Mouse (Mus musculus) spleen, adult 2 months (tissue): ENCODE results near the gene Cxcr1. TPM values are rescaled to one million over a fixed set of nuclear protein-coding genes. Genes with fewer than 3 reads are reported as not detected.

Source experiments
- DNase-seq, 2 experiments: peaks; one replicate each; pipeline versions ENCODE4 v3.0.0 to v3.0.0-alpha.2; 2012 to 2021; ENCODE audit warnings: low spot score in 2 of 2, low read depth in 1 of 2
- H3K27ac ChIP-seq: fragments of 200-500 bp; 2 replicates; pipeline ENCODE4 v1.5.1; 2012; ENCODE audit warnings: low read length, inconsistent platforms; ENCODE audit not compliant: insufficient read depth
- H3K27me3 ChIP-seq: fragments of 200-500 bp; 2 replicates; pipeline ENCODE4 v1.6.1; 2012; ENCODE audit warnings: mild to moderate bottlenecking, moderate library complexity, low read length, inconsistent platforms; ENCODE audit not compliant: control insufficient read depth, insufficient read depth
- H3K36me3 ChIP-seq: fragments of 200-500 bp; 2 replicates; pipeline ENCODE4 v1.6.1; 2012; ENCODE audit warnings: mild to moderate bottlenecking, low read length, inconsistent platforms; ENCODE audit not compliant: control insufficient read depth, insufficient read depth
- H3K4me1 ChIP-seq: fragments of 200-500 bp; 2 replicates; pipeline ENCODE4 v1.6.1; 2011; ENCODE audit warnings: inconsistent platforms; ENCODE audit not compliant: control insufficient read depth, insufficient read depth, insufficient read length
- H3K4me3 ChIP-seq: fragments of 200-500 bp; 2 replicates; pipeline ENCODE4 v1.5.1; 2011; ENCODE audit warnings: mild to moderate bottlenecking, inconsistent platforms; ENCODE audit not compliant: insufficient read depth, insufficient read length; ENCODE audit errors: extremely low read depth
- CTCF ChIP-seq: fragments of 200-500 bp; IDR thresholded peaks from 2 replicates; pipeline ENCODE4 v1.5.1; 2011; ENCODE audit warnings: mild to moderate bottlenecking, inconsistent platforms; ENCODE audit not compliant: insufficient read depth, insufficient read length, insufficient replicate concordance; ENCODE audit errors: extremely low read depth
- POLR2A ChIP-seq: fragments of 200-500 bp; IDR thresholded peaks from 2 replicates; pipeline ENCODE4 v1.6.1; 2011; ENCODE audit warnings: low read depth, low read length, inconsistent platforms
- WGBS: fragments of 180-500 bp; shearing (Covaris S2); methylation state at CpG from one replicate; pipeline ENCODE4 v1.1.7; 2018; 5-methylcytosine and 5-hydroxymethylcytosine counted together
- polyA plus RNA-seq: library from polyadenylated mRNA; depleted of rRNA; stranded (reverse); fragments of >200 nt; gene quantifications from 2 replicates; pipeline ENCODE4 v1.2.3, GENCODE M21; 2012

Cxcr1 gene
- polyA plus RNA-seq, 1 experiment = 0.27 TPM

GRCm38 (mm10) chr1:74197726-74198470, 3.5 kb upstream of the Cxcr1 start:
- no peak for TF ChIP-seq POLR2A
- no peak for TF ChIP-seq CTCF
- no peaks in the 10 kb centered on the region for H3K36me3 ChIP-seq
- 80% methylated on average over 12 of the region's 12 CpGs for WGBS

GRCm38 (mm10) chr1:74196621-74197419, 2.4 kb upstream of the Cxcr1 start:
- no peaks in the 10 kb centered on the region for H3K27me3 ChIP-seq
- no peaks in the 10 kb centered on the region; the same call in 1 of the 2 replicates for H3K4me1 ChIP-seq
- TF ChIP-seq POLR2A (no peak), CTCF (no peak)
- WGBS = 84% methylated on average over 17 of the region's 17 CpGs
- DNase-seq = no peak
- H3K27ac ChIP-seq = no peak overlapping the region
- no peaks in the 10 kb centered on the region for H3K36me3 ChIP-seq
- no peak overlapping the region for H3K4me3 ChIP-seq

More at GRCm38 (mm10) chr1:74197726-74198470, 3.5 kb upstream of the Cxcr1 start:
- no peak overlapping the region for H3K27ac ChIP-seq
- no peak overlapping the region for H3K4me3 ChIP-seq
- DNase-seq = no peak
- no peaks in the 10 kb centered on the region for H3K27me3 ChIP-seq
- H3K4me1 ChIP-seq = no peaks in the 10 kb centered on the region; the same call in 1 of the 2 replicates

DNA sequence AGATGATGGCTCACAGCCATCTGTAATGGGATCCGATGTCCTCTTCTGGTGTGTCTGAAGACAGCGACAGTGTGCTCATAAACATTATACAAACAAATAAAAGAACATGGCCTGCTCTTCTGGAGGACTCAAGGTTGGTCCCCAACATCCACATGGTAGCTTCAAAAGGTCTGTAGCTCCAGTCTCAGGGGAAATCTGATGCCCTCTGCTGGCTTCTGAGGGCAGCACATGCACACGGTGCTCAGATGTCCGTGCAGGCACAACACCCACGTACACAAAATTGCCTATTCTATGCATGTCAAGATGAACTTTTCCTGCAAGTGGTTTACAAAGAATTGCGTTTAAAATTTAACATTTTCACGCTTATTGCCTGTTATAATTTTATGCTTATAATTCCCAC, 1.5 kb upstream of the Cxcr1 start:
- 42% methylated on average over 7 of the region's 7 CpGs for WGBS
- DNase-seq = peak; percentile 18 to 25
- peak; percentile 55; the same call in 1 of the 2 replicates for TF ChIP-seq CTCF
- no peak for TF ChIP-seq POLR2A
- no peak overlapping the region for H3K4me3 ChIP-seq
- H3K27ac ChIP-seq = no peak overlapping the region
- no peaks in the 10 kb centered on the region; the same call in 1 of the 2 replicates for H3K4me1 ChIP-seq
- no peaks in the 10 kb centered on the region for H3K36me3 ChIP-seq
- no peaks in the 10 kb centered on the region for H3K27me3 ChIP-seq

DNA sequence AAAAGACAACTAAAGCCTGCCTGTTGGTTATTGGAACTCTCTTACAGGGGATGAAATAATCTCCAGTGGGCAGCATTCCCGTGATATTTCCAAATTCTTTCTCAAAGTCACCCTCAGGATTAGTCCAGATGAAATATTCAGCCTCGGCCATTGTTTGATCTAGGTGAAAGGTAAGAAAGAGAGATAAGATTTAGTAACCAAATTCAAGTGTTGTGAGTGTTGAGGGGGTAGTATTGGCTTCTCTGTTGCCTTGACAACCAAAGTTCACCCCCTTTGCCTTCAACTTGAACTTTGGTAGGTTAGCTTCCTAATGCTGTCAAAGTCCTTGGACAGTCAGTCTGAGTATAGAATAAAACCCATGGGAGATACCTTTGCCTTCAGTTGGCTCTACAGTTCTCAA, 1.7 kb downstream of the Cxcr1 start:
- H3K4me1 ChIP-seq = no peaks in the 10 kb centered on the region
- TF ChIP-seq POLR2A (no peak), CTCF (no peak)
- H3K27me3 ChIP-seq = no peaks in the 10 kb centered on the region
- 87% methylated on average over 2 of the region's 2 CpGs for WGBS
- DNase-seq = no peak
- no peak overlapping the region for H3K27ac ChIP-seq
- no peak overlapping the region for H3K4me3 ChIP-seq
- no peaks in the 10 kb centered on the region for H3K36me3 ChIP-seq

- WGBS = 92% methylated on average over 7 of the region's 7 CpGs
- no peak overlapping the region for H3K27ac ChIP-seq
- H3K36me3 ChIP-seq = no peaks in the 10 kb centered on the region
- H3K27me3 ChIP-seq = no peaks in the 10 kb centered on the region
- no peaks in the 10 kb centered on the region for H3K4me1 ChIP-seq
- TF ChIP-seq POLR2A (no peak), CTCF (no peak)
- H3K4me3 ChIP-seq = no peak overlapping the region
- no peak for DNase-seq
Observed at GRCm38 (mm10) chr1:74190471-74190870, 4.0 kb downstream of the Cxcr1 start.

DNA sequence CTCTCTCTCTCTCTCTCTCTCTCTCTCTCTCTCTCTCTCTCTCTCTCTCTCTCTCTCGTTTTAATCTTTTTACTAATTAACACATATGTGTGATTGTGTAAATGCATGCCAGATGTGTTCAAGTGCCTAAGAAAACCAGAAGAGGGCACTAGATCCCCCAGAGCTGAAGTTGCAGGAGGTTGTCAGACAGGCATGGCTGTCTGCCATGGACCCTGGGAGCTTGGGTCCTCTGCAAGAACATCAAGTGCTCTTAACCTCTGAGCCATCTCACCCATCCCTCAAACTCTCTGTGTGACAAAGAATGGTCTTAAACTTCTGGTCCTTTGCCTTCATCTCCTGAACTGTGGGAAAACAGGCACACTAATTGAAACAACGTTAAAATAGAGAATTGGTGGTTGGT, 11.4 kb downstream of the Cxcr1 start:
- Histone ChIP-seq H3K36me3 (no peaks in the 10 kb centered on the region), H3K4me3 (no peak overlapping the region), H3K27ac (no peak overlapping the region), H3K27me3 (no peaks in the 10 kb centered on the region), H3K4me1 (no peaks in the 10 kb centered on the region)
- TF ChIP-seq POLR2A = no peak
- no peak for DNase-seq
- WGBS = 67% methylated on average over 2 of the region's 2 CpGs

GRCm38 (mm10) chr1:74181462-74181861, 13.0 kb downstream of the Cxcr1 start:
- TF ChIP-seq POLR2A (no peak), CTCF (no peak)
- no peaks in the 10 kb centered on the region for H3K4me1 ChIP-seq
- H3K27ac ChIP-seq = no peak overlapping the region
- WGBS = 47% methylated on average over 2 of the region's 2 CpGs
- no peaks in the 10 kb centered on the region for H3K36me3 ChIP-seq
- H3K27me3 ChIP-seq = no peaks in the 10 kb centered on the region
- no peak overlapping the region for H3K4me3 ChIP-seq
- no peak for DNase-seq
